Mouse (Mus musculus) limb, embryonic 11.5 days (tissue): ENCODE results near the gene Dph1. TPM values are rescaled to one million over a fixed set of nuclear protein-coding genes. Genes with fewer than 3 reads are reported as not detected.
A peak's percentile ranks its signal among the peaks of the same experiment; 100 is the strongest.

Experiments
- ATAC-seq: fragments of 200-750 bp; cut with Nextera tagmentation; 2 replicates; pipeline ENCODE4 v1.8.0; 2017; ENCODE audit warnings: low read depth; ENCODE audit not compliant: insufficient number of reproducible peaks, low FRiP score, low TSS enrichment
- DNase-seq: peaks from one replicate; pipeline ENCODE4 v3.0.0-alpha.2; 2015; ENCODE audit warnings: low spot score
- H3K27ac ChIP-seq: fragments of 300-500 bp; sonication (generic); replicated peaks from 2 replicates; pipeline ENCODE4 v1.5.1; 2014; ENCODE audit warnings: low read depth, mild to moderate bottlenecking, low read length
- H3K27me3 ChIP-seq: fragments of 300-500 bp; sonication (generic); 2 replicates; pipeline ENCODE4 v1.6.1; 2014; ENCODE audit warnings: mild to moderate bottlenecking, low read length, mixed read lengths; ENCODE audit not compliant: control insufficient read depth, insufficient read depth
- H3K36me3 ChIP-seq: fragments of 300-500 bp; sonication (generic); 2 replicates; pipeline ENCODE4 v1.6.1; 2014; ENCODE audit warnings: mild to moderate bottlenecking, low read length, moderate library complexity, mixed read lengths; ENCODE audit not compliant: control insufficient read depth, insufficient read depth
- H3K4me1 ChIP-seq: fragments of 300-500 bp; sonication (generic); 2 replicates; pipeline ENCODE4 v1.6.1; 2014; ENCODE audit warnings: low read length, mixed read lengths; ENCODE audit not compliant: control insufficient read depth, insufficient read depth
- H3K4me2 ChIP-seq: fragments of 300-500 bp; sonication (generic); 2 replicates; pipeline ENCODE4 v1.6.1; 2014; ENCODE audit warnings: low read depth, mild to moderate bottlenecking, moderate library complexity; ENCODE audit not compliant: severe bottlenecking
- H3K4me3 ChIP-seq: fragments of 300-500 bp; sonication (generic); 2 replicates; pipeline ENCODE4 v1.5.1; 2014; ENCODE audit warnings: low read depth, low read length
- H3K9ac ChIP-seq: fragments of 300-500 bp; sonication (generic); 2 replicates; pipeline ENCODE4 v1.6.1; 2014; ENCODE audit warnings: mild to moderate bottlenecking, low read length
- H3K9me3 ChIP-seq: fragments of 300-500 bp; sonication (generic); 2 replicates; pipeline ENCODE4 v1.6.1; 2016; ENCODE audit warnings: low read length; ENCODE audit not compliant: control insufficient read depth
- WGBS: fragments of 180-500 bp; shearing (Covaris S2); extraction: QIAGEN DNeasy Blood & Tissue Kit; methylation state at CpG from one replicate; pipeline ENCODE4 v1.1.7; 2014; 5-methylcytosine and 5-hydroxymethylcytosine counted together
- polyA plus RNA-seq: library from polyadenylated mRNA; unstranded; fragments of >200 nt; fragmentation: Nextera tagmentation; extraction: Ambion mirVana; gene quantifications from 2 replicates; pipeline ENCODE4 v1.2.1, GENCODE M21; 2014

Gene Dph1
- polyA plus RNA-seq, 1 experiment from 2014 or later: 25.5 TPM

GRCm38 (mm10) chr11:75168590-75169361, 22.3 kb downstream of the Dph1 start:
- Histone ChIP-seq H3K4me3 (peak overlapping the region; percentile 54), H3K4me2 (peak overlapping the region; percentile 92), H3K27ac (peak overlapping the region; percentile 59; the same call in 1 of the 2 replicates), H3K36me3 (peaks cover 2% of the 10 kb centered on the region; the same call in 1 of the 2 replicates), H3K9ac (peak overlapping the region; percentile 68), H3K9me3 (no peaks in the 10 kb centered on the region), H3K27me3 (peaks cover 96% of the 10 kb centered on the region), H3K4me1 (peaks cover 45% of the 10 kb centered on the region)
- under 1% methylated on average over 79 of the region's 83 CpGs for WGBS
- DNase-seq (peak; percentile 93), ATAC-seq (no peak)

DNA sequence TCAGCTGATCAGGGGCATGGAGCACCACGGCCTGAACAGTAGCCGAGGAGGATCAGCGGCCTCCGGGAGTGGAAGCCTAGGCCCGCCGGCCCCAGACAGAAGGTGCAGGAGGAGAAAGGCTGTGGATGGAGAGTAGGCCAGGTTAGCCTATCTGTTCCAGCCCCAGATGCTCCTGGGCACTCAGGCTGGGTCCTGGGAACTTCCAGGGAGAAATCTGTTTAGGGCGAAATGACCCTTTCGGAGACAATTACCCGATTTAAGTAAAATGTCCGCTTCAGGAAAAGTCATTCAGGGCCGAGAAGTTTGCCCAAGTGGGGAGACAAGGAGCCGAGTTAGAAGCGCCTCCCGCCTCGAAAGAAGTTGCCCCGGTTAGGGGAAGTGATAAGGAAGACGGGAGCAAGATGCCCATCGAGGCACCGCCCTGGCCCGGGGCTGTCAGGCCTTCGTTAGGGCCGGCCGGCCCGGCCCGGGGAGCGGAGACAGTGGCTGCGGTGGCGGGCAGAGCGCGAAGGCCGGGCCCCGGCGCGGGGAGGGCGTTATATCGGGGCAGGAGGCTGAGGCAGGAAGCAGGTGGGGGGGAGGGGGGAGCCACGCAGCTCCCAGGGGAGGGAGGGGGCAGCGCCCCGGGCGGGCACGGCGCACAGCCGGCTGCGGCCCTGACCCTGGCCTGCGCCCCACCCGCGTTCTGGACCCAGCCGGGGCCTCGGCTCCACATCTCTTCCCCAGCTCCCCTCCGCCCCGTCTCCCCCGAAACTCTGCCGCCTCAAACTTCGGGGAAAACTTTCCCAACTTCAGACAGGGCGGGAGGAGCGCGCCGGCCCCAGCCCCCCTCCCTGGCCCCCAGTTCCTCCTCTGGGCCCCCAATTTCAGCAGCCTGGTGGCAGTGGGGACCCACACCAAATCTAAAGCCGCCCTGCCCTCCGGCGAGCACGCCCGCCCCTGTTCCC, 23.1 kb downstream of the Dph1 start:
- H3K9ac ChIP-seq: peak overlapping the region; percentile 68
- H3K27me3 ChIP-seq: peaks cover 90% of the 10 kb centered on the region
- H3K27ac ChIP-seq: peak overlapping the region; percentile 59; the same call in 1 of the 2 replicates
- no peaks in the 10 kb centered on the region for H3K9me3 ChIP-seq
- H3K4me2 ChIP-seq: peak overlapping the region; percentile 92
- 4% methylated on average over 48 of the region's 63 CpGs for WGBS
- ATAC-seq (no peak), DNase-seq (peak; percentile 57)
- peaks cover 2% of the 10 kb centered on the region; the same call in 1 of the 2 replicates for H3K36me3 ChIP-seq
- H3K4me3 ChIP-seq: peak overlapping the region; percentile 54
- H3K4me1 ChIP-seq: peaks cover 38% of the 10 kb centered on the region

DNA sequence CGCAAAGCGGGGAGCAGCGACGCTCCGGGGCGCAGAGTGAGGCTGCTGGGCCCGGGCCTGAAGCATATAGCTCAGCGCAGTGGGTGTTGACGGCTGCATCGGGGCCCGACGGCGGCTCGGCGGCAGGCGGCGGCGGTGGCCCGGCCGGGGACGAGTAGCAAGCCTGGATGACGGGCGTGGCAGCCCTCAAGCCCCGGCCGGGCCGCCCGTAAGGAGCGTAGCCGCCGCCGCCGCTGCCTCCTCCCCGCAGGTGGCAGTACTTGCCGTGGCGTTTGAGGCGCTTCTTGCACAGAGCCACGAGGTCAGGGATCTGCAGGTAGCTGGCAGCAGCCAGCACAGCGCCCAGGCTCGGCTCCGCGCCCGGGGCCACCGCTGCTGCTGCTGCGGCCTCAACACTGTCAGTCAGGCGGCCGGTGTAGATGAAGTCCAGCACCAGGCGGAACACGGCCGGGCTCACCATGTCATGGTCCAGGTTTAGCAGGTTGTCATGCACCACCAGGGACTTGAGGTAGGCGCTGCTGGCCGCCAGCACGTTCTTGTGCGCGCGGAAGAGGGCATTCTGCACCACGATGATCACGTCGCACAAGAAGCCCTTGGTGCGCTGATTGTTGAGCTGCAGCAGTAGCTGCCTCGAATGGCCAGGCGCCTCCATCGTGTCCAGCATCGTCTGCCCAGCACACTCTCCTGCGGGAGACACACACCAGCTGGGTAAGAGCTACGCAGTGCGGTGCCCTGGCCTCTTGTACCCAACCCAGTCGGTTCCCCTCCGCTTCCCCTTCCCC, 24.0 kb downstream of the Dph1 start:
- Histone ChIP-seq H3K36me3 (peaks cover 2% of the 10 kb centered on the region; the same call in 1 of the 2 replicates), H3K27me3 (peaks cover 81% of the 10 kb centered on the region), H3K4me3 (peak overlapping the region; percentile 54), H3K27ac (no peak overlapping the region), H3K9ac (peak overlapping the region; percentile 57), H3K9me3 (no peaks in the 10 kb centered on the region), H3K4me2 (peak overlapping the region; percentile 92), H3K4me1 (peaks cover 31% of the 10 kb centered on the region; the same call in 1 of the 2 replicates)
- WGBS: 2% methylated on average over 68 of the region's 68 CpGs
- DNase-seq (peak; percentile 65), ATAC-seq (no peak)

GRCm38 (mm10) chr11:75166193-75166842, 24.7 kb downstream of the Dph1 start:
- Histone ChIP-seq H3K36me3 (peaks cover 4% of the 10 kb centered on the region; the same call in 1 of the 2 replicates), H3K4me2 (peak overlapping the region; percentile 92), H3K27ac (no peak overlapping the region), H3K4me3 (peak overlapping the region; percentile 54), H3K9ac (peak overlapping the region; percentile 57), H3K27me3 (peaks cover 74% of the 10 kb centered on the region), H3K9me3 (no peaks in the 10 kb centered on the region), H3K4me1 (peaks cover 27% of the 10 kb centered on the region; the same call in 1 of the 2 replicates)
- DNase-seq (peak; percentile 64), ATAC-seq (no peak)
- WGBS: 4% methylated on average over 54 of the region's 55 CpGs

- Histone ChIP-seq H3K9ac (peak overlapping the region; percentile 57), H3K4me1 (peaks cover 27% of the 10 kb centered on the region; the same call in 1 of the 2 replicates), H3K27me3 (peaks cover 67% of the 10 kb centered on the region), H3K4me2 (peak overlapping the region; percentile 92), H3K4me3 (peak overlapping the region; percentile 54), H3K9me3 (no peaks in the 10 kb centered on the region), H3K27ac (no peak overlapping the region), H3K36me3 (peaks cover 5% of the 10 kb centered on the region; the same call in 1 of the 2 replicates)
- 5% methylated on average over 54 of the region's 54 CpGs for WGBS
- DNase-seq (peak; percentile 79), ATAC-seq (no peak)
Measured at GRCm38 (mm10) chr11:75165441-75166192, 25.4 kb downstream of the Dph1 start.

DNA sequence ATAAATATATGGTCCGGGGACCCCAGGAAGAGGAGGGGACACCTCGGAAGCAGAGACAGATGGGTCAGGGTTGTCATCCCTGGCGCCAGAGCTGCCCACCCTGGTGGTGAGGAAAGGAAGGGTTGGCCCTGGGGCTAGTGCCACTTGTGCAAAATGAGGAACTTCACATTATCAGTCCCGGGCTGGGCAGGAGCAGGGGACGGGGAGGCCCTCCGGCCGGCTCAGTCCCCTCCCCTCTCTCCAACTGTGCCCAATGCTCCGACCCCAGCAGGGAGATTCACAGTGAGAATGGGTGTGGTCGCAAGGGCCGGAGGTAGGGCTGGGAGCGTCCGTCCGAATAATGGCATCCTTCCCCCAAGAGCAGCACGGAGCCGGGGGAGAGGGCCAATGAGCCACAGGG, 26.3 kb downstream of the Dph1 start:
- Histone ChIP-seq H3K27me3 (peaks cover 58% of the 10 kb centered on the region), H3K4me1 (peaks cover 20% of the 10 kb centered on the region; the same call in 1 of the 2 replicates), H3K9ac (no peak overlapping the region), H3K4me3 (peak overlapping the region; percentile 54; the same call in 1 of the 2 replicates), H3K36me3 (peaks cover 5% of the 10 kb centered on the region; the same call in 1 of the 2 replicates), H3K4me2 (peak overlapping the region; percentile 92; the same call in 1 of the 2 replicates), H3K27ac (no peak overlapping the region), H3K9me3 (no peaks in the 10 kb centered on the region)
- WGBS: 15% methylated on average over 15 of the region's 15 CpGs
- ATAC-seq (no peak), DNase-seq (no peak)

DNA sequence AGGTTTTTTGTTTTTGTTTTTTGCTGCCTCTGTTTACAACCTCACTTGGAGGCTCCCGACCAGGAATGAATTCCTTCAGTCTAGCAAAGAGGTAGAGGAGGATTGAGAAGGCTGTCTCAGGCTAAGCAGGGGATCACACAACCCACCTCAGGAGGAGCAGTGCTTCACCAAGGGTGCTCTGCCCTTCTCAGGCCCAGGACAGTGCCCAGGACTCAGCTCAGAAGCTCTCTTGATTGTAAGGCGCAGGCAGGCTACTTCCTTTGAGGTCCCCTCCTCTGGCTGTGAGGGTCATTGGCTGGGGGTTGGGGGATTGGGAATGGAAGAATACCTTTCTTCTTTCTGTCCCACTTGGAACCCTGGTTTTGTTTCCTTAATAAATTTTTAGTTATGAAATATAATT, 27.0 kb downstream of the Dph1 start:
- peaks cover 5% of the 10 kb centered on the region; the same call in 1 of the 2 replicates for H3K36me3 ChIP-seq
- H3K4me2 ChIP-seq: no peak overlapping the region
- ATAC-seq (no peak), DNase-seq (no peak)
- WGBS: 68% methylated on average over 2 of the region's 2 CpGs
- no peak overlapping the region for H3K4me3 ChIP-seq
- H3K27ac ChIP-seq: no peak overlapping the region
- no peaks in the 10 kb centered on the region for H3K9me3 ChIP-seq
- peaks cover 51% of the 10 kb centered on the region for H3K27me3 ChIP-seq
- no peak overlapping the region for H3K9ac ChIP-seq
- peaks cover 20% of the 10 kb centered on the region; the same call in 1 of the 2 replicates for H3K4me1 ChIP-seq
